Mouse (Mus musculus): Measurements from ENCODE around the gene Iqch. TPM values are rescaled to one million over a fixed set of nuclear protein-coding genes. Genes with fewer than 3 reads are reported as not detected.

Gene Iqch
- total and polyA plus RNA-seq, 2 experiments from 2014 or later, result 0.20 TPM; not detected in 1

DNA sequence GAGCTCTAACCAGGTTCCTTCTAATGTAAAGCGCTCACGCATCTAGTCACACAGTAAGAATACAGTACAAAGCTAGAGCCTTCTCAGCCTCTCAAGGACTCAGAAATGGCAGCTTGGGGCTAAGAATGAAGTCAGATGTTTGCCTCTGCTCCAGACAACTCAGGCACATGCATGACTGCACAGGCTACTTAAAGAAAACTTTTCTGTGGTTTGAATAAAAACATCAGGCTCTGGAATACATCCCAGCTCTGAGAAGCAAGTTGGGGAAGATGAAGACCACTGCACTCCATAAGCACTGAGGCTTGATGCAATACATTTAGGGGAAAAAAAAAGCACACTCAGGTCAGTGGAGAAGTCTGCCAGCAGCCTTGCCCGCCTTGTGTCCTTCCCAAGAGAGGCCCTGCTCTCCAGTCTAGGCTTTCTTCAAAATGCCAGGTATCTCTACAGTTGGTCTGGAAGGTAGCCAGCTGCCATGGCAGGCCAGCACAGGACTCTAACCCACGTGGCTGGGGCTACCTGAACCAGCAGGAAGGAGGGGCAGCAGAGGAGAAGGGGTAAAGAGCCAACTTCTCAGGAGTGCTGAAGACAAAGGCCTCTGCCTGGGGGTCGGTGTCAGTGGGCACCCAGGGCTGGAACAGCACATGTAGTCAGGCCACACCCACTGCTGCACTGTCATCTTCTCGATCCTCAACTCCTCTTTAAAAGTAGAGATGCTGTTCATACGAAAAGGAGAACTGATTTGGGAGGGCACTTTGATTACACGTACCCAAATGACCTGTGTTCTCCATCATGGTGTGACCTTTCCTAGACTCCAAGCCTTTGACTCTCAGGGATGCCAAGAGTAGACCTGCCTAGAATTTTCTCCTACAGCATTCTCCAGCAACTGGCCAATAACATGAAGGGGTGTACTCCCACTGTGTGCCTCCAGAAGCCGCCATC is 45.6 kb upstream of the Iqch start:
- DNase-seq (ENCODE audit: low spot score), result no peak
- H3K9ac ChIP-seq (replicated peaks; ENCODE audit: low read length, poor library complexity, severe bottlenecking), result no peak overlapping the region
- H3K27ac ChIP-seq (ENCODE audit: low read depth, low read length), result no peak overlapping the region
- WGBS, result 83% methylated on average over 9 of the region's 9 CpGs
- H3K4me1 ChIP-seq (ENCODE audit: insufficient read depth, low read length), result no peaks in the 10 kb centered on the region
- H3K4me3 ChIP-seq (ENCODE audit: low read depth, low read length), result no peak overlapping the region
- H3K4me2 ChIP-seq (ENCODE audit: low read depth, low read length, poor library complexity, severe bottlenecking), result no peak overlapping the region
- no peak for TF ChIP-seq CTCF (IDR thresholded peaks at IDR 0.05)
- ATAC-seq (ENCODE audit: low FRiP score), result no peak
- H3K9me3 ChIP-seq (ENCODE audit: low read length), result no peaks in the 10 kb centered on the region
- 0 out of 2 replicates have a peak, but pooled peaks cover 3% of the 10 kb centered on the region for H3K36me3 ChIP-seq (ENCODE audit: insufficient read depth, low read length)
- H3K27me3 ChIP-seq (ENCODE audit: insufficient read depth, low read length), result no peaks in the 10 kb centered on the region

DNA sequence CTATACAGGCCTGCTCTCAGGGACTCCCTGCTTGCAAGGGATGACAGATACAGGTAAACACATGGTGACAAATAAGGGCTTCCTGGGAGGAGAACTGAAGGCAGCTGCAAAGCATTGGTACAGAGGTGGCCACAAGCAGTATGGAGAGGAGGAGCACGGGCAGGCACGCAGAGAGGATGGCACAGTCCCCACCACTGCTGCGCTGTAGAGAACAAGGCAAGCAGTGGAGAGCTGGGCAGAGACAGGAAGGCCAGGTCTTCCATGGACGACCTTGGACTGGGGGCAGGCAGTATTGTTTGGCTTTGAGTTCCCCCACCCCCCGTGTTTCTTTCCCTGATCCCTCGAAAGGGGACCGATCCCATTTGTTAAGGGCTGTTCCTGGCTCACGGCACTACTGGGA is 42.8 kb upstream of the Iqch start:
- ATAC-seq (ENCODE audit: low FRiP score), result no peak
- Histone ChIP-seq H3K27me3 (ENCODE audit: insufficient read depth, low read length) (no peaks in the 10 kb centered on the region), H3K4me2 (ENCODE audit: low read depth, low read length, poor library complexity, severe bottlenecking) (no peak overlapping the region), H3K4me3 (ENCODE audit: low read depth, low read length) (no peak overlapping the region), H3K9me3 (ENCODE audit: low read length) (no peaks in the 10 kb centered on the region), H3K4me1 (ENCODE audit: insufficient read depth, low read length) (no peaks in the 10 kb centered on the region), H3K36me3 (ENCODE audit: insufficient read depth, low read length) (peaks cover 15% of the 10 kb centered on the region), H3K9ac (replicated peaks; ENCODE audit: low read length, poor library complexity, severe bottlenecking) (no peak overlapping the region), H3K27ac (ENCODE audit: low read depth, low read length) (no peak overlapping the region)
- no peak for DNase-seq (ENCODE audit: low spot score)
- no peak for TF ChIP-seq CTCF (IDR thresholded peaks at IDR 0.05)
- 78% methylated on average over 8 of the region's 8 CpGs for WGBS

DNA sequence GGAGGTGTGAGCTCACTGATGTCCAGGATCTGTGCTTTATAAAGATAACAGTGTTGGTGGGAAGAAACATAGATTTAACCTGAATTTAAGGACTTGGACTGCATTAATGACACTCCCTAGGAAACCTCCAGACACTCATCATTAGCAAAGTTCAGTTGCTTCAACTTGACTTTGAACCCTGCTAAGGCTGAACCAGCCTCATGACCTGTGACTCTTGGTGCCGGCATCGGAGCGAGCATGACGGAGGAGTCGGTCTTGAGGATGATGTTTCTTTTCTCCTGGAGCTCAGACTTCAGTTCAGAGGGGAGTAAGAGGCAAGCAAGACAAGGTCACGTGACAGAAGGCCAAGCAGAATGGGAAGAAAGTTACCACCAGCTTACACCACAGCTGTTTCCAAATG is 41.7 kb upstream of the Iqch start:
- no peak overlapping the region for H3K9ac ChIP-seq (replicated peaks; ENCODE audit: low read length, poor library complexity, severe bottlenecking)
- no peak overlapping the region for H3K27ac ChIP-seq (ENCODE audit: low read depth, low read length)
- H3K4me3 ChIP-seq (ENCODE audit: low read depth, low read length), result no peak overlapping the region
- ATAC-seq (ENCODE audit: low FRiP score), result no peak
- H3K9me3 ChIP-seq (ENCODE audit: low read length), result no peaks in the 10 kb centered on the region
- H3K27me3 ChIP-seq (ENCODE audit: insufficient read depth, low read length), result no peaks in the 10 kb centered on the region
- H3K4me1 ChIP-seq (ENCODE audit: insufficient read depth, low read length), result no peaks in the 10 kb centered on the region
- TF ChIP-seq CTCF (IDR thresholded peaks at IDR 0.05), result no peak
- WGBS, result 94% methylated on average over 6 of the region's 6 CpGs
- peaks cover 25% of the 10 kb centered on the region for H3K36me3 ChIP-seq (ENCODE audit: insufficient read depth, low read length)
- no peak for DNase-seq (ENCODE audit: low spot score)
- no peak overlapping the region for H3K4me2 ChIP-seq (ENCODE audit: low read depth, low read length, poor library complexity, severe bottlenecking)

DNA sequence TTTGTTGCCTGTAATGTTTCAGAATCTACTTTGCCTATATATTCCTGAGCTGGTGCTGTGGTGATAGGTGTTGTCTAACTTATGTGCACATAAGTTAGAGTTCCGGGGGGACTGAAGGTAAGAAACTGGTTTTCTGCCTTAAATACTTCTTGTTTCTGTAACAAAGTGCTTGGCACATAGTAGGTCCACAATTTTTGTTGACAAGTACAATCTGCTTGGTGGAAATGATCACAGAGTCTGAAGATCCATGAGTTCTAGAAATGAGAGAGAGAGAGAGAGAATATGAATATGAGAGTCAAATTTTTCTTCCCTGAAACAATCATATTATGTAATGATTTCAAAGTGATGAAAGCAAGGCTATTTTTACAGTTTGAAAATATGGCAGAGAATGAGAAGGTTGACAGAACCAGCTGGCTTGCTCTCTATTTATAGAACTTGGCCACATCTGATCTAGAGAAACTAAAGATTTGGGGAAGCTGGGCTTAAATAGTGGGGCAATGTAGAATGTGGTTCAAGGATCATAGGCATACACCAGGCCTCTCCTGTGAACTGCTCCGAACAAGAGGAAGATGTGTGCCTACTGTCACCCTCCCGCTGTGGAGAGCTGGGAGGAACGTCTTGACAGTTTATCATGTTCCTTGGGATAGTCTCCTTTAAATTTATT is 39.8 kb upstream of the Iqch start:
- H3K27me3 ChIP-seq (ENCODE audit: insufficient read depth, low read length), result no peaks in the 10 kb centered on the region
- H3K27ac ChIP-seq (ENCODE audit: low read depth, low read length), result no peak overlapping the region
- H3K4me3 ChIP-seq (ENCODE audit: low read depth, low read length), result no peak overlapping the region
- no peaks in the 10 kb centered on the region for H3K4me1 ChIP-seq (ENCODE audit: insufficient read depth, low read length)
- no peak overlapping the region for H3K9ac ChIP-seq (replicated peaks; ENCODE audit: low read length, poor library complexity, severe bottlenecking)
- no peak overlapping the region for H3K4me2 ChIP-seq (ENCODE audit: low read depth, low read length, poor library complexity, severe bottlenecking)
- no peaks in the 10 kb centered on the region for H3K9me3 ChIP-seq (ENCODE audit: low read length)
- WGBS, result 79% methylated on average over 4 of the region's 4 CpGs
- DNase-seq (ENCODE audit: low spot score), result no peak
- peaks cover 29% of the 10 kb centered on the region for H3K36me3 ChIP-seq (ENCODE audit: insufficient read depth, low read length)
- no peak for TF ChIP-seq CTCF (IDR thresholded peaks at IDR 0.05)
- ATAC-seq (ENCODE audit: low FRiP score), result no peak

DNA sequence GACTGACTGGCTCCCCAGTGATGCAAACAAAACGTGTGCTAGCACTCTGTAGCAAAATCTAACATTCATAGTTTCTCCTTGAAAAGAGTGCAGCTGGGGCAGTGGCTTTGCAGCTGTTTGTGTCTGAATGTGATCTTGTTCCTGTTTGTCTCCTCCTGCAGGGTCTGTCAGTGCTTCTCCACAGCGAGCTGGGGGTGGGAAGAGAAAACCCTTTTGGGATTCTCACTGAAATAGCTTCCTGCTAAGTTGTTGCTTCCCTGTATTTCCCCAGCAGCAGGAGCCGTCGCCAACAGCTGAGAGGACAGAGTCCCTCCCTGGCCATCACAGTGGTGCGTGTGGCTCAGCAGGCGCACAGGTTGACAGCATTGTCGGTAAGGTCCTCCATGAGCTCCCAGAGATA is 33.8 kb upstream of the Iqch start:
- no peaks in the 10 kb centered on the region for H3K4me1 ChIP-seq (ENCODE audit: insufficient read depth, low read length)
- 70% methylated on average over 7 of the region's 7 CpGs for WGBS
- TF ChIP-seq CTCF (IDR thresholded peaks at IDR 0.05), result no peak

DNA sequence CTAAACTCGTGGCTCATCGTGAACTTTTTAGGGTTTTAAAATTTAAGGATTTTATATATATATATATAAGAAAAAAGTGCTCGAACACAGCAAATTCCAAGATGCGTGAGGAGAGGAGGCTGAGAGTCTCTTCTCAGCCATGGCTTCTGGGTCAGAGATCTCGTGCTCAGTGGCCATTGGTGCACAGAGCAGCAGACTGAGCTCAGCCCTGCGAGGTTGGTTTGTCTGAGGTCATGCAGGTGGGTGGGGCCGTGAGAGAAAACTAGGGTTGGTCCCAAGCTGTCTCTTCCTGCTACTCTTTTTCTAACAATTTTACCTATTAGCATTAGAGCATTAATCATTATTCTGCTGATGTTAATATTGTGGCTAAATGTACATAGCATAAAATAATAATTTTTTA is 31.0 kb upstream of the Iqch start:
- no peak for TF ChIP-seq CTCF (IDR thresholded peaks at IDR 0.05)
- ATAC-seq (ENCODE audit: low FRiP score), result no peak
- peaks cover 20% of the 10 kb centered on the region; the same call in 1 of the 2 replicates for H3K36me3 ChIP-seq (ENCODE audit: insufficient read depth, low read length)
- H3K9me3 ChIP-seq (ENCODE audit: low read length), result no peaks in the 10 kb centered on the region
- no peak for DNase-seq (ENCODE audit: low spot score)
- no peak overlapping the region for H3K4me2 ChIP-seq (ENCODE audit: low read depth, low read length, poor library complexity, severe bottlenecking)
- H3K4me1 ChIP-seq (ENCODE audit: insufficient read depth, low read length), result no peaks in the 10 kb centered on the region
- no peak overlapping the region for H3K27ac ChIP-seq (ENCODE audit: low read depth, low read length)
- WGBS, result 44% methylated on average over 7 of the region's 7 CpGs
- no peak overlapping the region for H3K4me3 ChIP-seq (ENCODE audit: low read depth, low read length)
- H3K9ac ChIP-seq (replicated peaks; ENCODE audit: low read length, poor library complexity, severe bottlenecking), result no peak overlapping the region
- no peaks in the 10 kb centered on the region for H3K27me3 ChIP-seq (ENCODE audit: insufficient read depth, low read length)

More for the DNA sequence above, 33.8 kb upstream of the Iqch start:
- Histone ChIP-seq H3K27ac (ENCODE audit: low read depth, low read length) (no peak overlapping the region), H3K4me2 (ENCODE audit: low read depth, low read length, poor library complexity, severe bottlenecking) (no peak overlapping the region), H3K9me3 (ENCODE audit: low read length) (no peaks in the 10 kb centered on the region), H3K4me3 (ENCODE audit: low read depth, low read length) (no peak overlapping the region), H3K9ac (replicated peaks; ENCODE audit: low read length, poor library complexity, severe bottlenecking) (no peak overlapping the region), H3K36me3 (ENCODE audit: insufficient read depth, low read length) (peaks cover 34% of the 10 kb centered on the region), H3K27me3 (ENCODE audit: insufficient read depth, low read length) (no peaks in the 10 kb centered on the region)
- no peak for DNase-seq (ENCODE audit: low spot score)
- ATAC-seq (ENCODE audit: low FRiP score), result no peak
